Mouse (Mus musculus) stomach, postnatal 0 days (tissue): ENCODE measurements at regions not wholly inside any gene's neighbourhood (a gene's known extent, or its start where the extent isn't known, plus 50 kb on each side); places are given as distances from the start of the nearest gene placed in this dataset.

ENCODE experiments used
- ATAC-seq: fragments of 200-750 bp; cut with Nextera tagmentation; 2 replicates; pipeline ENCODE4 v1.8.0; 2017; ENCODE audit not compliant: low FRiP score, low TSS enrichment
- DNase-seq: peaks from one replicate; pipeline ENCODE4 v3.0.0-alpha.2; 2016; ENCODE audit warnings: low spot score
- H3K27ac ChIP-seq: fragments of 300-500 bp; sonication (generic); replicated peaks from 2 replicates; pipeline ENCODE4 v1.5.1; 2014; ENCODE audit warnings: mild to moderate bottlenecking, control low read depth
- H3K27me3 ChIP-seq: fragments of 300-500 bp; sonication (generic); 2 replicates; pipeline ENCODE4 v1.6.1; 2014; ENCODE audit warnings: low read length; ENCODE audit not compliant: control insufficient read depth, insufficient read depth
- H3K36me3 ChIP-seq: fragments of 300-500 bp; sonication (generic); 2 replicates; pipeline ENCODE4 v1.6.1; 2014; ENCODE audit warnings: low read length, mixed read lengths; ENCODE audit not compliant: control insufficient read depth, insufficient read depth
- H3K4me1 ChIP-seq: fragments of 300-500 bp; sonication (generic); replicated peaks from 2 replicates; pipeline ENCODE4 v1.6.1; 2014; ENCODE audit warnings: antibody characterized with exemption; ENCODE audit not compliant: control insufficient read depth, insufficient read depth
- H3K4me2 ChIP-seq: fragments of 300-500 bp; sonication (generic); replicated peaks from 2 replicates; pipeline ENCODE4 v1.6.1; 2014; ENCODE audit warnings: low read depth, mild to moderate bottlenecking, control low read depth, moderate library complexity
- H3K4me3 ChIP-seq: fragments of 300-500 bp; sonication (generic); 2 replicates; pipeline ENCODE4 v1.5.1; 2014; ENCODE audit warnings: low read depth, low read length, control low read depth
- H3K9ac ChIP-seq: fragments of 300-500 bp; sonication (generic); 2 replicates; pipeline ENCODE4 v1.6.1; 2014; ENCODE audit warnings: mild to moderate bottlenecking, low read length, control low read depth, mixed read lengths
- H3K9me3 ChIP-seq: fragments of 300-500 bp; sonication (generic); 2 replicates; pipeline ENCODE4 v1.6.1; 2016; ENCODE audit warnings: low read length; ENCODE audit not compliant: control insufficient read depth
- CTCF ChIP-seq: IDR thresholded peaks from 2 replicates; pipeline ENCODE4 v1.5.1; 2016; ENCODE audit warnings: antibody characterized with exemption, low read depth, mild to moderate bottlenecking, moderate library complexity
- EP300 ChIP-seq: optimal IDR thresholded peaks from 2 replicates; pipeline ENCODE3; 2016; ENCODE audit warnings: antibody characterized with exemption
- WGBS: fragments of 180-500 bp; shearing (Covaris S2); extraction: QIAGEN DNeasy Blood & Tissue Kit; methylation state at CpG from one replicate; pipeline ENCODE4 v1.1.7; 2014; 5-methylcytosine and 5-hydroxymethylcytosine counted together

- Histone ChIP-seq H3K4me3 (no peak overlapping the region), H3K27me3 (no peaks in the 10 kb centered on the region), H3K27ac (no peak overlapping the region), H3K9ac (no peak overlapping the region), H3K4me1 (no peaks in the 10 kb centered on the region), H3K36me3 (no peaks in the 10 kb centered on the region), H3K4me2 (no peak overlapping the region), H3K9me3 (no peaks in the 10 kb centered on the region)
- ATAC-seq (no peak), DNase-seq (no peak)
- 78% methylated on average over 10 of the region's 10 CpGs for WGBS
- no peak for TF ChIP-seq EP300
- no peak for TF ChIP-seq CTCF
Measured at GRCm38 (mm10) chr4:154756740-154757446, 80.4 kb upstream of the Ttc34 start.

- TF ChIP-seq CTCF (no peak), EP300 (no peak)
- DNase-seq (no peak), ATAC-seq (no peak)
- no peak overlapping the region for H3K4me2 ChIP-seq
- H3K27me3 ChIP-seq, result no peaks in the 10 kb centered on the region
- no peaks in the 10 kb centered on the region for H3K4me1 ChIP-seq
- H3K27ac ChIP-seq, result no peak overlapping the region
- H3K36me3 ChIP-seq, result no peaks in the 10 kb centered on the region
- H3K9ac ChIP-seq, result no peak overlapping the region
- H3K9me3 ChIP-seq, result no peaks in the 10 kb centered on the region
- no peak overlapping the region for H3K4me3 ChIP-seq
- WGBS, result 68% methylated on average over 1 of the region's 1 CpGs
Measured at GRCm38 (mm10) chr4:154759881-154760280, 77.4 kb upstream of the Ttc34 start.

GRCm38 (mm10) chr4:154764238-154764637 is 73.0 kb upstream of the Ttc34 start:
- no peak overlapping the region for H3K4me3 ChIP-seq
- H3K4me1 ChIP-seq, result no peaks in the 10 kb centered on the region
- no peak for DNase-seq
- no peaks in the 10 kb centered on the region for H3K36me3 ChIP-seq
- no peaks in the 10 kb centered on the region for H3K9me3 ChIP-seq
- TF ChIP-seq CTCF, result no peak
- no peak for TF ChIP-seq EP300
- H3K4me2 ChIP-seq, result no peak overlapping the region
- ATAC-seq, result no peak
- H3K9ac ChIP-seq, result no peak overlapping the region
- whole genome bisulfite sequencing, result 40% methylated on average over 5 of the region's 6 CpGs
- no peaks in the 10 kb centered on the region for H3K27me3 ChIP-seq
- no peak overlapping the region for H3K27ac ChIP-seq

GRCm38 (mm10) chr4:154766158-154766557 is 71.1 kb upstream of the Ttc34 start:
- H3K27me3 ChIP-seq, result no peaks in the 10 kb centered on the region

GRCm38 (mm10) chr4:154771330-154772076 is 65.8 kb upstream of the Ttc34 start:
- H3K27ac ChIP-seq, result no peak overlapping the region
- no peak overlapping the region for H3K9ac ChIP-seq
- no peak for ATAC-seq
- H3K36me3 ChIP-seq, result no peaks in the 10 kb centered on the region
- no peak for TF ChIP-seq EP300
- no peak for TF ChIP-seq CTCF
- WGBS, result 69% methylated on average over 25 of the region's 25 CpGs
- no peaks in the 10 kb centered on the region for H3K27me3 ChIP-seq
- DNase-seq, result no peak
- no peak overlapping the region for H3K4me2 ChIP-seq
- H3K4me3 ChIP-seq, result no peak overlapping the region
- H3K4me1 ChIP-seq, result no peaks in the 10 kb centered on the region
- no peaks in the 10 kb centered on the region for H3K9me3 ChIP-seq

More at GRCm38 (mm10) chr4:154766158-154766557, 71.1 kb upstream of the Ttc34 start:
- TF ChIP-seq CTCF, result peak; percentile 63
- no peak for TF ChIP-seq EP300
- Histone ChIP-seq H3K27ac (no peak overlapping the region), H3K36me3 (no peaks in the 10 kb centered on the region), H3K4me3 (no peak overlapping the region), H3K9ac (no peak overlapping the region), H3K4me2 (no peak overlapping the region), H3K4me1 (no peaks in the 10 kb centered on the region), H3K9me3 (no peaks in the 10 kb centered on the region)
- DNase-seq (peak; percentile 58), ATAC-seq (no peak)
- WGBS, result 46% methylated on average over 2 of the region's 2 CpGs

GRCm38 (mm10) chr4:154772077-154772462 is 65.2 kb upstream of the Ttc34 start:
- Histone ChIP-seq H3K4me3 (no peak overlapping the region), H3K4me1 (no peaks in the 10 kb centered on the region), H3K27ac (no peak overlapping the region), H3K36me3 (no peaks in the 10 kb centered on the region), H3K9me3 (no peaks in the 10 kb centered on the region), H3K27me3 (no peaks in the 10 kb centered on the region), H3K9ac (no peak overlapping the region), H3K4me2 (no peak overlapping the region)
- no peak for DNase-seq
- TF ChIP-seq EP300 (no peak), CTCF (no peak)
- WGBS, result 65% methylated on average over 4 of the region's 4 CpGs
- no peak for ATAC-seq
